Mouse (Mus musculus): ENCODE measurements around the gene Cnot8. TPM values are rescaled to one million over a fixed set of nuclear protein-coding genes. Genes with fewer than 3 reads are reported as not detected.
"Not testable (repeated sequence)": the region's sequence is repeated elsewhere in the genome, so short reads cannot be mapped to it uniquely, and the experiment has no call there.

The Cnot8 gene
- polyA plus RNA-seq, 1 experiment from 2014 or later = 104 TPM

DNA sequence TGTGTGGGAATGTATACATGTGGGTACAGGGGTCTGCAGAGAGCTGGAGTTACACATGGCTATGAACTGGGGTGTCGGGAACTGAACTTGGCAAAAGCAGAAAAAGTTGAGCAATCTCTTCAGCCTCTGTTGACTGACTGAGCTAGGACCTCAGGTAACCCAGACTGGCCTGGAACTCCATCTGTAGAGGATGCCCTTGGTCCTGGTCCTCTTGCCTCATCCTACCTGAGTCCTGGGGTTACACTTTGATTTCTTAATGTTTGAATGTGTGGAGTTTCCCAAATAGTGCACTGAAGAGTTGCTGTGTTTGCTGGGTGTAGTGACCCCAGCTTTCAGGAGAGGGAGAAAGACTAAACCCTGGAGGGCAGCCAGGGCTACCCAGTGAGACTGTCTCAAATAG is 8.4 kb upstream of the Cnot8 start:
- WGBS = 84% methylated on average over 1 of the region's 1 CpGs
- Histone ChIP-seq H3K27ac (no peak overlapping the region), H3K4me1 (peaks cover 12% of the 10 kb centered on the region; the same call in 1 of the 2 replicates), H3K27me3 (peaks cover 30% of the 10 kb centered on the region), H3K9ac (no peak overlapping the region), H3K4me2 (no peak overlapping the region), H3K36me3 (no peaks in the 10 kb centered on the region), H3K4me3 (no peak overlapping the region), H3K9me3 (no peaks in the 10 kb centered on the region)
- ATAC-seq (ENCODE audit: insufficient number of reproducible peaks, insufficient read depth, low FRiP score, low TSS enrichment, low read depth) = no peak

DNA sequence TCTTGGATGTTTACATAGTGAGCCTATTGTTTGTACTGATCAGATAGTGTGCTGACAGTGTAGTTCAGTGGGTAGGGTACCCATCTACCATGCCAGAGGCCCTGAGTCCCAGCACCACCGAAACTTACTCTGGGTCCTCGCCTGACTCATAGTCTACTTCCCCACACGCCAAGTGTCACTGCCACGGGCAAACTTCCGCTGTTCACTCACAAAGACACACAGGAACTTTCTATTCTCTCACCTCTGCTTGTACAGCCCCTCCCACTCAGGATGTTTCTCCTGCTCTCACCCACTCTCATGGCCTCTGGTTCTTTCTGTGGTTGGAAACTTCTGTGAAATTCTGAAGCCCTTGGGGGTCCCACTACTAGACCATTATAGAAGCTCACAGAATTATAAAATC is 7.8 kb upstream of the Cnot8 start:
- H3K4me3 ChIP-seq = no peak overlapping the region
- no peak for ATAC-seq (ENCODE audit: insufficient number of reproducible peaks, insufficient read depth, low FRiP score, low TSS enrichment, low read depth)
- H3K9ac ChIP-seq = no peak overlapping the region
- H3K4me2 ChIP-seq = no peak overlapping the region
- peaks cover 12% of the 10 kb centered on the region; the same call in 1 of the 2 replicates for H3K4me1 ChIP-seq
- no peaks in the 10 kb centered on the region for H3K9me3 ChIP-seq
- no peaks in the 10 kb centered on the region for H3K36me3 ChIP-seq
- H3K27ac ChIP-seq = no peak overlapping the region
- H3K27me3 ChIP-seq = peaks cover 30% of the 10 kb centered on the region
- WGBS = 78% methylated on average over 5 of the region's 5 CpGs

DNA sequence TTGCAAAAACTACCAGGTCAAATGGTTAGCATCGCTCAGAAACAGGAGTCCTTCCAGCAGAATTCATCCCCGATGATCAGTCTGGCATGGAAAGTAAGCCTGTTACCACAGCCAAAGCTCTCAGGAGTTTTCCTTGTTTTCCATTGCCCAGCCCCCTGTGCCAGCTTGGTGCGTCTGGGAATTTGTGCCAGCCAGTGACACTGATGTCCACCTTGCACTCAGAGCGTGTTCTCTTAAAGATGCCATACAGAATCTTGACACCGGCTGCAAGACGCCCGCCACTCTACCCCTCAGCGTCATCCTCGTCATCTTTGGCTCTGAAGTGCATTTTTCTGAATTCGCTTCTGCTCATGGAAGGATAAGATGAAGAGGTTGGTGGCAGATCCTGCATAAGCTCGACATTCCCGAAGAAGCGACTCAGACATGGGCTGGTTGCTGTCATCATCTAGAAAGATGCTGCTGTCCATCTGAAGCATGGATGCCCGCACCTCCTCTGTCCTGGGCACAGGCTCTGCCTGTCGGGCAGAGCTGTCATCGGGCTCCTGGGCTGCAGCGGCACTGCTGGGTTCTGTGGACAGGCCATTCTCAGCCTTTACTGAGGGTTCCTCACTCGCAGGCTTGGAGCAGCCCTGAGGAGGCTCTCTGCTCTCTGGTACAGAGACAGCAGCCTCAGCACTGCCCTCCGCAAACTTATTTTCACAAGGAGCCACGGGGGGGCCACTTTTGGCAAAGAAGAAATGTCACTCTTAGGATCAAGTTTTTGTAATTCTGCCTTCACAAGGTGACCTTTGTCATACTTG is 6.9 kb upstream of the Cnot8 start:
- ATAC-seq (ENCODE audit: insufficient number of reproducible peaks, insufficient read depth, low FRiP score, low TSS enrichment, low read depth) = no peak
- Histone ChIP-seq H3K27me3 (peaks cover 30% of the 10 kb centered on the region), H3K4me3 (peak overlapping the region; percentile 45), H3K4me1 (peaks cover 12% of the 10 kb centered on the region; the same call in 1 of the 2 replicates), H3K27ac (no peak overlapping the region), H3K4me2 (peak overlapping the region; percentile 77), H3K36me3 (no peaks in the 10 kb centered on the region), H3K9ac (no peak overlapping the region), H3K9me3 (no peaks in the 10 kb centered on the region)
- 52% methylated on average over 20 of the region's 20 CpGs for WGBS

DNA sequence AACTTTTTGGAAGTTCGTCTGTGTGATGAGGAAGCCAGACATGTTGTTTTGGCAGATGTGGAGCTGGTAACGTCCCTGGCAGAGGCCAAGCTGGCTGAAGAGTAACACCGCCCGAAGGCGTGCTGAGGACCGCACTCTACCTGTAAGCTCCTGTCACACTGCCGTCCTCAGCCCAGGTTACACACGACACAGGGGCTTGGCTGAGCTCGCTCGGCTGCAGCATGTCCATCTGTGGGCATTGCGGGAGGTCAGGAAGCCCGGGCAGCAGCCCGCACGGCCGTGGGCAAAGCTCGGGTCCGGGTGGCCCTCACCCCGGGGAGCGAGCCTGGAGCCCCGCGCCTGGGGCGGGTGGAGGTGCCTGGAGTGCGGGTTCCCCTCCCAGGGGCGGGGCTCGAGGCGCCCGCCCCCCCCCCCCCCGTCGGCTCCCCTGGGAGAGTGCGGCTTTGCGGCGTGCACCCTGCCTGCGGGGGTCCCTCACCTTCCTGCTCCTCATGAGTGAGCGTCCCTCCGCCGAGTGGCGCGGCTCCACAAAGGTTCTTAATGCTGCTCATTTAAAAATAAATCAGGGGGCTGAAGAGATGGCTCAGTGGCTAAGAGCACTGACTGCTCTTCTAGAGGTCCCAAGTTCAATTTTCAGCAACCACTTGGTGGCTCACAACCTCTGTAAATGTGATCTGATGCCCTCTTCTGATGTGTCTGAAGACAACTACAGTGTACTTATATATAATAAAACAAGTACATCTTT is 6.2 kb upstream of the Cnot8 start:
- Histone ChIP-seq H3K4me3 (peak overlapping the region; percentile 45), H3K4me2 (peak overlapping the region; percentile 77), H3K27me3 (peaks cover 30% of the 10 kb centered on the region), H3K36me3 (no peaks in the 10 kb centered on the region), H3K27ac (no peak overlapping the region), H3K9ac (peak overlapping the region; percentile 66), H3K4me1 (peaks cover 11% of the 10 kb centered on the region), H3K9me3 (no peaks in the 10 kb centered on the region)
- ATAC-seq (ENCODE audit: insufficient number of reproducible peaks, insufficient read depth, low FRiP score, low TSS enrichment, low read depth) = no peak
- 1% methylated on average over 35 of the region's 38 CpGs for WGBS

DNA sequence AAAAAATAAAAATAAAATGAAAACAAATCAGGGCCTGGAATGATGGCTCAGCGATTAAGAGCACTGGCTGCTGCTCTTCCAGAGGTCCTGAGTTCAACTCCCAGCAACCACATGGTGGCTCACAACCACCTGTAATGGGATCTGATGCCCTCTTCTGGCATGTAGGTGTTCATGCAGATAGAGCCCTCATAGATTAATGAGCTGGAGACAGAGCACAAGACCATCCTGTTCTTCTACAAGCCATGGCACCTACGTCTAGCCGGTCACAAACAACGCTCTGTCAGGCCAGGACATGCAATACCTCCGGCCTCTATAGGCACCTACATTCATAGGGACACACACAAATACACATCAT is 5.6 kb upstream of the Cnot8 start:
- peaks cover 12% of the 10 kb centered on the region for H3K4me1 ChIP-seq
- H3K4me2 ChIP-seq = peak overlapping the region; percentile 77
- H3K4me3 ChIP-seq = peak overlapping the region; percentile 45
- peaks cover 30% of the 10 kb centered on the region for H3K27me3 ChIP-seq
- 65% methylated on average over 5 of the region's 5 CpGs for WGBS
- H3K36me3 ChIP-seq; H3K9me3 ChIP-seq; ATAC-seq (ENCODE audit: insufficient number of reproducible peaks, insufficient read depth, low FRiP score, low TSS enrichment, low read depth); H3K9ac ChIP-seq; H3K27ac ChIP-seq: not testable (repeated sequence)

DNA sequence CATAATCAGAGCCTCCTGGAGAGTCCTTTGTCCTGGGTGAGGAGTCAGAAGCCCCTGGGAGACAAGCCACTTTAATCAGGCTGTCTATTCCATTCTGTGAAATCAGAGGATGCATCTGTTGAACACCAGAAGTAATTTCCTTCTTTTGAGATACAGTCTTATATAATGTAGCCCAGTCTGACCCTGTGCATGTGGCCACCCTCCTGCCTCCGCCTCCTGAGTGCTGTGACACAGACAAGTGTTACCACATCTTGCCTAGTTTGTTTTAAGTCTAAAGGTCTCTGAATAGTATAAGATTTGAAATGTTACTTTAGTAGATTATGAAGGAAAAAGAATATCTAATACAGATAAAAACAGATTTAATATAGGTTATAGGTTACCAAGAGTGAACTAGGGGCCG is 3.9 kb upstream of the Cnot8 start:
- H3K27ac ChIP-seq = no peak overlapping the region
- WGBS = 95% methylated on average over 2 of the region's 2 CpGs
- peaks cover 14% of the 10 kb centered on the region for H3K4me1 ChIP-seq
- H3K36me3 ChIP-seq = no peaks in the 10 kb centered on the region
- H3K27me3 ChIP-seq = peaks cover 30% of the 10 kb centered on the region
- H3K4me3 ChIP-seq = no peak overlapping the region
- no peak overlapping the region for H3K9ac ChIP-seq
- no peak for ATAC-seq (ENCODE audit: insufficient number of reproducible peaks, insufficient read depth, low FRiP score, low TSS enrichment, low read depth)
- H3K9me3 ChIP-seq = no peaks in the 10 kb centered on the region
- H3K4me2 ChIP-seq = no peak overlapping the region

DNA sequence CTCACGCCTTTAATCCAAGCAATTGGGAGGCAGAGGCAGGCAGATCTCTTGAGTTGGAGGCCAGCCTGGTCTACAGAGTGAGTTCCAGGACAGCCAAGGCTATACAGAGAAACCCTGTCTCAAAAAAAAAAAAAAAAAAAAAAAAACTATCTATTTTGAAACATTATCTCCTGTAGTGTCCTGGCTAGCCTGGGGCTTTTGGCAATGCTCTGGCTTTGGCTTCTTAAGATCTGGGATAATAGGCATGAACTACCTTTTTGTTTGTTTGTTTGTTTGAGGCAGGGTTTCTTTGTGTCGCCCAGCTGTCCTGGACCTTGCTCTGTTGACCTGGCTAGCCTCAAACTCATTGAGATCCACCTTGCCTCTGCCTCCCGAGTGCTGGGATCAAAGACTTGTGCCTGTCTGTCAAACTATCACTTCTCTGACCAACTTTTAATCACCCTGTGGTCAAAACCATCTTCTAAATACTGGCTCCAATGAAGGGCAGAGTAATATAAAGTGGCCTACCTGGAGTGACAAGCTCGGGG is 2.7 kb upstream of the Cnot8 start:
- H3K4me3 ChIP-seq = no peak overlapping the region
- no peaks in the 10 kb centered on the region for H3K36me3 ChIP-seq
- WGBS = 79% methylated on average over 4 of the region's 4 CpGs
- no peak overlapping the region for H3K9ac ChIP-seq
- H3K27me3 ChIP-seq = peaks cover 27% of the 10 kb centered on the region
- no peak overlapping the region for H3K27ac ChIP-seq
- H3K4me2 ChIP-seq = no peak overlapping the region
- no peaks in the 10 kb centered on the region for H3K9me3 ChIP-seq
- H3K4me1 ChIP-seq = peaks cover 19% of the 10 kb centered on the region
- no peak for ATAC-seq (ENCODE audit: insufficient number of reproducible peaks, insufficient read depth, low FRiP score, low TSS enrichment, low read depth)

DNA sequence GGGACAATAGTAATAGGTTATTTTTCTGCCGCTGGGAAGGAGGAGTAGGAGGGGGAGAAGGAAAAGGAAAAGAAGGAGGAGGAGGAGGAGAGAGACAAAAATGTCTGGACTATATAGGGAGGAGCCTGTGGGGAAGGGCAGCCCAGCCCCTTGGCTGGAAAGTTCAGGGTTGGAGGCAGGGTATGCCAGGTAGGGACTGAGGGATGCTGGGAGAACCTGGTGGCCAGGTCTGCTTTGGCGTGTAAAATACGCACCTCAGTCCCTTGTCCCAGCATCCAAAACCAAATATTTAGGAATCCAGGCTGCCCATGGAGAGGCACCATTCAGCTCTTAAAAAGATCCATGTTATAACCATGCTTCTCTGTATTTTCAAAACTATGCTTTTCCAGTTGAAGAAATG is 1.8 kb upstream of the Cnot8 start:
- no peak for ATAC-seq (ENCODE audit: insufficient number of reproducible peaks, insufficient read depth, low FRiP score, low TSS enrichment, low read depth)
- Histone ChIP-seq H3K36me3 (no peaks in the 10 kb centered on the region), H3K4me1 (peaks cover 20% of the 10 kb centered on the region), H3K4me2 (no peak overlapping the region), H3K27me3 (peaks cover 19% of the 10 kb centered on the region), H3K27ac (no peak overlapping the region), H3K4me3 (no peak overlapping the region), H3K9ac (no peak overlapping the region), H3K9me3 (no peaks in the 10 kb centered on the region)
- 86% methylated on average over 3 of the region's 3 CpGs for WGBS

DNA sequence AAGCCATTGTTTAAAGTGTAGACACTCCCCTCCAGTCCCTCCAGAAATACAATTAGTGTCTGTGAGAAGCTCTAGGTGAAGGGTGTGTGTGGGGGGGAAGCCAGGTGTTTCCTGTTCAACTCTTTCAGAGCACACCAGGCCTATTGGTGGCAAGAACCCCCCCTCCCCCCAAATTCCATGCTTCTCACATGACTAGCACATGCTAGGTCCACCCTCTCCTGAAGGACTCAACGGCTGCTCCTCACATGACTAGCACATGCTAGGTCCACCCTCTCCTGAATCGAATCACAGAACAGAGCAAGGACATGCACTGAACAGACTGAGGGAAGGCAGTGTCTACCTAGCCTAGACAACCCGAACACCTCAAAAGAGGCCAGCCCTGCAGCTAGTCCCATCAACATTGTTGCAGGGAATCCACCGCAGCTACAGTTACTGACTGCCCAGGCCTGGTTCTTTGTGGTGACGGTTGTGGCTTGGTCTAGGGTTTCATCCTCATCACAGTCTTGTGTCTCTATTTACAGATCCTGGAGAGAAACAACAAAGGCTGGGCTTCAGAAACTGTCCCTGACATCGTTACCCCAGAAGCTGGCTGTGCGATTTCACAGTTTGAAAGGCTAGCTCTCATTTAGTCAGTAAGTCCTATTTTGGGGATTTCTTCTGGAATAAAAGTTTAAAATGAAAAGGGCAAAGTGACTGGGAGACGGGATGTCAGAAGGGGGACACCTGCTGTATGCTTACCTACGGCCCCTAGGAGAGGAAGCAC is 1.2 kb upstream of the Cnot8 start:
- no peak for ATAC-seq (ENCODE audit: insufficient number of reproducible peaks, insufficient read depth, low FRiP score, low TSS enrichment, low read depth)
- H3K9ac ChIP-seq = peak overlapping the region; percentile 72
- WGBS = 83% methylated on average over 9 of the region's 9 CpGs
- no peaks in the 10 kb centered on the region for H3K9me3 ChIP-seq
- H3K27ac ChIP-seq = peak overlapping the region; percentile 87; the same call in 1 of the 2 replicates
- peak overlapping the region; percentile 96 for H3K4me3 ChIP-seq
- H3K27me3 ChIP-seq = peaks cover 13% of the 10 kb centered on the region
- H3K36me3 ChIP-seq = no peaks in the 10 kb centered on the region
- peaks cover 23% of the 10 kb centered on the region for H3K4me1 ChIP-seq
- H3K4me2 ChIP-seq = peak overlapping the region; percentile 72

DNA sequence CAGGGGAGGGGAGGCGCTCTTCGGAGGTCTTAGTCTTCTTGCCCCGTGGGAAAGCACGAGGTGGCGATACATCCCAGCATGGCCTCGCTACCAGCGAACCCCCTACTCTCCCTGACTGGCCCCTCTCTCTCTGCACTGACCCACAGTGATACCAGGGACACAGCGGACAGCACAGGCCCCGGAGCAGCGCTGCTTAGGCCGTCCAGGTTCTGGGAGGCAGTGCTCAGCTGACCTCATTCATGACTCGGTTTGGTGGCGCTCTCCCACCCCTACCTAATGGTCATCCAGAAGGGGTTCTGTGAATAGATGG is 654 bp upstream of the Cnot8 start:
- ATAC-seq (ENCODE audit: insufficient number of reproducible peaks, insufficient read depth, low FRiP score, low TSS enrichment, low read depth) = peak; percentile 23; the same call in 1 of the 2 replicates

DNA sequence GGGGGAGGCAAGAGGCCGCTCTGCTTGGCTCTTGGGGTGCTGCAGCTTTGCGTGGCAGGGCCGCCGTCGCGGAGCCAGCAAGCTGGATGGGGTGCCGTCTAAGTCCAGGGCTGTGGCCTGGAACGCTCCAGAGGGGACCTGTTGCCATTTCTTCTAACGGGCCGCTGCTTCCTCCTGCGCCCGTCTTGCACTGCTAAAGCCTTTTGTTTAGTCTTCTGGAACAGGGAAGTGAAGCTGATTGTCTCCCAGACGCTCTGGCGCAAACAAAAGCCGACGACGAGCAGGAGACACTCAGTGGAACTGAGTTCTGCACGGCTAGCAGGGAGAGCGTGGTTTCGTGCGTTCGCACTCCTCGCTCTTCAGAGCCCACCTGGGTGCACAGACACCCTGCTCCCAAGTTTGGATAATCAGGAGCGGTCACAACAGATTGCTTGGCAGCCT is 418 bp downstream of the Cnot8 start:
- Histone ChIP-seq H3K36me3 (no peaks in the 10 kb centered on the region; the same call in 1 of the 2 replicates), H3K27me3 (no peaks in the 10 kb centered on the region), H3K4me1 (peaks cover 24% of the 10 kb centered on the region), H3K9ac (peak overlapping the region; percentile 96), H3K4me2 (peak overlapping the region; percentile 72), H3K27ac (peak overlapping the region; percentile 87), H3K9me3 (no peaks in the 10 kb centered on the region), H3K4me3 (peak overlapping the region; percentile 96)
- under 1% methylated on average over 24 of the region's 24 CpGs for WGBS
- ATAC-seq (ENCODE audit: insufficient number of reproducible peaks, insufficient read depth, low FRiP score, low TSS enrichment, low read depth) = peak; percentile 5; the same call in 1 of the 2 replicates

More for the DNA sequence above, 654 bp upstream of the Cnot8 start:
- peaks cover 24% of the 10 kb centered on the region for H3K4me1 ChIP-seq
- peak overlapping the region; percentile 96 for H3K4me3 ChIP-seq
- WGBS = 51% methylated on average over 13 of the region's 13 CpGs
- peak overlapping the region; percentile 87 for H3K27ac ChIP-seq
- peaks cover 8% of the 10 kb centered on the region for H3K27me3 ChIP-seq
- H3K9ac ChIP-seq = peak overlapping the region; percentile 72
- no peaks in the 10 kb centered on the region for H3K9me3 ChIP-seq
- peak overlapping the region; percentile 72 for H3K4me2 ChIP-seq
- H3K36me3 ChIP-seq = no peaks in the 10 kb centered on the region
